Mouse (Mus musculus) stomach, postnatal 0 days (tissue): ENCODE results near the gene Jph3.

Source experiments
- CTCF ChIP-seq: IDR thresholded peaks from 2 replicates; pipeline ENCODE4 v1.5.1; 2016; ENCODE audit warnings: antibody characterized with exemption, low read depth, mild to moderate bottlenecking, moderate library complexity
- EP300 ChIP-seq: optimal IDR thresholded peaks from 2 replicates; pipeline ENCODE3; 2016; ENCODE audit warnings: antibody characterized with exemption

DNA sequence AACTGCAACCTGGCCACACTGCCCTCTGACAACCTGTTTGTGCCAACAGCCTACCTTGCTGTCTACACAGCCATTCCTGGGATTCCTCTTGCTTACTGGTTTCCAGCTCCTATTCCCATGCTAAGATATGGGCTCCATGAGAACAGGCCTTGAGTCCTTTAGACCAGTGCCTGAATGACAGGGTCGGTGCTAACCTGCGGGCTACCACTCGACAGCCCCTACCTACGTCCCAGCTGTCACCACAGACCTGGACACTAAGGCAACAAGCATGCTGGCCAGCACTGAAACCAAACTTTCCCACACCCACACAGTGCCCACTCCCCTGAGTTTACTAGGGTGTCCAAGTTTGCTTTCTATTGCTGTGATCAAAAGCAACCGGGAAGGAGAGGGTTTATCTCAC, 98.3 kb downstream of the Jph3 start:
- TF ChIP-seq CTCF (no peak), EP300 (no peak)
